ENCODE assay signal across 18 mouse cellular contexts in the genomic region with DNA sequence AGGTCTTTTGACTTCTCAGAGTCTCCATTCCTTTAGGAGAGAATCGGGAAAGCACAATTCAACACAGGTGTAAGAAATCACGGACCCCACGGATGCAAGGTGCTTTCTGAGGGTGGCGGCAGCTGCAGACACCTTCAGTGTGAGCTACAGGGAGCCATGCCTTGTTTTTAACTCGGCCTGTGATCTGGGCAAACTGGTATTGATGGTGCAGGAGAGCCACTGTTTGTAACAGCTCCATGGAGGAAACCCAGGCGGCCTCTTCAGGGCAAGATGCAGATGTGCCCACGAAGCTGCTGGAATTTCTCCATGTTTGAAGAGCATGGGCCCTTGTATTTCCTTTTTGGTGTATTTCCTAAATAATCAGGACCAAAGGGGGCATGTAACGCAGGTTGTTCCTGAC.
DNase-seq lines count a peak whose midpoint lies in the region; ATAC-seq and TF ChIP-seq lines count a peak whose summit lies in the region.
"Had no signal": no experiment of that assay in that cellular context is flagged by ENCODE, and none has a peak within 500 bp of the region (broad histone marks: within the 10 kb centered on the region; RNA-seq: fewer than 3 reads in every experiment).

No protein-coding gene starts in this region.

- H3K27ac ChIP-seq in heart, embryonic 13.5 days (replicated peaks), result peak overlapping the region; percentile 61
- peak overlapping the region; percentile 65 for H3K27ac ChIP-seq in intestine, embryonic 15.5 days
- H3K27ac ChIP-seq in intestine, postnatal 0 days (ENCODE audit: low read depth, low read length), result peak overlapping the region; percentile 22; the same call in 1 of the 2 replicates
- H3K27ac ChIP-seq: embryonic facial prominence, embryonic 12.5 days; forebrain, embryonic 15.5 days; hindbrain, embryonic 10.5 days; hindbrain, embryonic 14.5 days had no signal

- H3K4me2 ChIP-seq in heart, embryonic 13.5 days, result no peak overlapping the region
- peak overlapping the region; percentile 33 for H3K4me2 ChIP-seq in intestine, embryonic 15.5 days (replicated peaks)
- peak overlapping the region; percentile 50 for H3K4me2 ChIP-seq in intestine, postnatal 0 days (replicated peaks; ENCODE audit: low read depth)
- H3K4me2 ChIP-seq: embryonic facial prominence, embryonic 12.5 days; forebrain, embryonic 15.5 days; hindbrain, embryonic 14.5 days had no signal

- H3K4me1 ChIP-seq in heart, embryonic 13.5 days, result peaks cover 39% of the 10 kb centered on the region
- H3K4me1 ChIP-seq in intestine, embryonic 15.5 days (replicated peaks), result peaks cover 3% of the 10 kb centered on the region; the same call in 1 of the 2 replicates
- no peaks in the 10 kb centered on the region for H3K4me1 ChIP-seq in intestine, postnatal 0 days (replicated peaks; ENCODE audit: control insufficient read depth, insufficient read depth, low read length)
- H3K4me1 ChIP-seq: embryonic facial prominence, embryonic 12.5 days; forebrain, embryonic 15.5 days had no signal

- no peak overlapping the region for H3K4me3 ChIP-seq in heart, embryonic 13.5 days
- no peak overlapping the region for H3K4me3 ChIP-seq in intestine, embryonic 15.5 days (replicated peaks)
- H3K4me3 ChIP-seq in intestine, postnatal 0 days (ENCODE audit: low read depth, low read length), result no peak overlapping the region; the same call in 1 of the 2 replicates
- H3K4me3 ChIP-seq: embryonic facial prominence, embryonic 12.5 days; forebrain, embryonic 15.5 days; hindbrain, embryonic 10.5 days had no signal

- TF ChIP-seq CTCF in intestine, postnatal 0 days (IDR thresholded peaks at IDR 0.05; ENCODE audit: low read depth), result peak; percentile 14; the same call in 1 of the 2 replicates

- no peak for DNase-seq in heart, adult 11 months
- DNase-seq in yolk sac, embryonic 10.5 days (ENCODE audit: low spot score), result peak; percentile 37
- no peak for DNase-seq in cerebellum, adult 9-10 months
- DNase-seq in thymus, postnatal 0 days (ENCODE audit: low spot score), result no peak
- DNase-seq: adrenal gland, adult 2 months; adrenal gland, postnatal 25 days; cerebellum, adult 2 months; cerebellum, postnatal 25 days; gastrocnemius, postnatal 10 days; heart, postnatal 14 days; kidney, adult 18-20 months had no signal

- WGBS in heart, embryonic 13.5 days, result 44% methylated on average over 8 of the region's 8 CpGs
- 27% methylated on average over 8 of the region's 8 CpGs for WGBS in intestine, embryonic 15.5 days
- WGBS in intestine, postnatal 0 days, result 24% methylated on average over 8 of the region's 8 CpGs

- H3K27me3 ChIP-seq in heart, embryonic 13.5 days (replicated peaks), result no peaks in the 10 kb centered on the region
- H3K27me3 ChIP-seq in intestine, embryonic 15.5 days (replicated peaks), result no peaks in the 10 kb centered on the region
- H3K27me3 ChIP-seq in intestine, postnatal 0 days (replicated peaks; ENCODE audit: control insufficient read depth, insufficient read depth, low read length), result no peaks in the 10 kb centered on the region
- H3K27me3 ChIP-seq: embryonic facial prominence, embryonic 12.5 days had no signal

- H3K9me3 ChIP-seq in heart, embryonic 13.5 days, result no peaks in the 10 kb centered on the region
- no peaks in the 10 kb centered on the region for H3K9me3 ChIP-seq in intestine, embryonic 15.5 days
- no peaks in the 10 kb centered on the region for H3K9me3 ChIP-seq in intestine, postnatal 0 days (ENCODE audit: control insufficient read depth)
- H3K9me3 ChIP-seq: embryonic facial prominence, embryonic 12.5 days; forebrain, embryonic 15.5 days; hindbrain, embryonic 10.5 days had no signal

- no peaks in the 10 kb centered on the region for H3K36me3 ChIP-seq in heart, embryonic 13.5 days
- no peaks in the 10 kb centered on the region for H3K36me3 ChIP-seq in intestine, embryonic 15.5 days
- no peaks in the 10 kb centered on the region for H3K36me3 ChIP-seq in intestine, postnatal 0 days (ENCODE audit: control insufficient read depth, insufficient read depth)
- H3K36me3 ChIP-seq: embryonic facial prominence, embryonic 12.5 days; forebrain, embryonic 15.5 days; hindbrain, embryonic 10.5 days had no signal

- no peak for ATAC-seq in heart, embryonic 13.5 days (ENCODE audit: extremely low read depth, insufficient number of reproducible peaks, low FRiP score, low TSS enrichment)
- peak; percentile 64 for ATAC-seq in intestine, embryonic 15.5 days
- no peak for ATAC-seq in intestine, postnatal 0 days
- ATAC-seq: forebrain, embryonic 15.5 days had no signal

- H3K9ac ChIP-seq in heart, embryonic 13.5 days, result no peak overlapping the region
- no peak overlapping the region for H3K9ac ChIP-seq in intestine, embryonic 15.5 days
- H3K9ac ChIP-seq in intestine, postnatal 0 days (ENCODE audit: low read depth, low read length), result no peak overlapping the region
- H3K9ac ChIP-seq: embryonic facial prominence, embryonic 12.5 days; forebrain, embryonic 15.5 days; hindbrain, embryonic 14.5 days had no signal
